Mouse (Mus musculus) kidney, adult 2 months (tissue): Measurements from ENCODE around the gene Prickle3.

ENCODE experiments used
- CTCF ChIP-seq: fragments of 200-500 bp; conservative IDR thresholded peaks from 2 replicates; pipeline ENCODE4 v1.5.1; 2011; ENCODE audit warnings: low read depth, mild to moderate bottlenecking, control low read depth, low read length, moderate library complexity, mixed read lengths; ENCODE audit not compliant: insufficient read depth, insufficient read length
- POLR2A ChIP-seq: fragments of 200-500 bp; IDR thresholded peaks from one replicate; pipeline ENCODE4 v1.6.1; 2011; ENCODE audit warnings: low read depth, low read length, control low read depth

GRCm38 (mm10) chrX:7661086-7661485 is 4.0 kb downstream of the Prickle3 start:
- TF ChIP-seq POLR2A, result no peak
- TF ChIP-seq CTCF, result no peak
